Mouse (Mus musculus): ENCODE results near the gene Hspe1. TPM values are rescaled to one million over a fixed set of nuclear protein-coding genes. Genes with fewer than 3 reads are reported as not detected.

Hspe1 gene
- polyA plus RNA-seq, 2 experiments, result 288 to 381 TPM

DNA sequence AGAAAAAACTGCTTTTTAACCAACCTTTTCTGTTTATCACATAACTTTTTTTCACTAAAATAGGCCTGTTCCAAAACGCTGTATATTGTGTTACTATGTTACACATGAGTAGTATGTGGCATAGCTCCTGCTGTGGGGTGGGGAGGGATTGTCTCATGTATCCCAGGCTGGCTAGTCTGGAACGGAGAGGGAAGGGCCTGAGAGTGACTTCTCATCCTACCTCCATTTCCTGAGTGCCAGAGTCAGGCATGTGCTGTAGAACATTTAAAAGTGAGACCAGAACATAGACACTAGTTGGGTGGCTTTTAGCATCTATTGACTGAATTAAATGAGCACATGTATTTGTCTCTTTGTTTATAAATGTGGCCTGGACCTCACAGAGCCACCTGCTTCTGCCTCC is 45.2 kb downstream of the Hspe1 start:
- no peak for TF ChIP-seq POLR2A (IDR thresholded peaks at IDR 0.05; ENCODE audit: borderline replicate concordance, extremely low read depth, insufficient read depth, insufficient read length)
- Histone ChIP-seq H3K4me2 (replicated peaks; ENCODE audit: low read depth, low read length, severe bottlenecking) (no peak overlapping the region), H3K9me3 (ENCODE audit: control insufficient read depth, low read length) (no peaks in the 10 kb centered on the region), H3K4me3 (replicated peaks; ENCODE audit: low read length) (no peak overlapping the region), H3K4me1 (ENCODE audit: control insufficient read depth, insufficient read depth, low read length) (peaks cover 12% of the 10 kb centered on the region), H3K27me3 (ENCODE audit: control insufficient read depth, insufficient read depth, low read length) (no peaks in the 10 kb centered on the region), H3K9ac (ENCODE audit: low read depth, low read length, severe bottlenecking) (no peak overlapping the region), H3K36me3 (ENCODE audit: control insufficient read depth, insufficient read depth, low read length) (peaks cover 19% of the 10 kb centered on the region), H3K27ac (replicated peaks; ENCODE audit: low read depth, low read length) (no peak overlapping the region)
- DNase-seq (ENCODE audit: low spot score) (no peak), ATAC-seq (ENCODE audit: low FRiP score, low read depth) (no peak)
- WGBS, result 54% methylated on average over 2 of the region's 2 CpGs

DNA sequence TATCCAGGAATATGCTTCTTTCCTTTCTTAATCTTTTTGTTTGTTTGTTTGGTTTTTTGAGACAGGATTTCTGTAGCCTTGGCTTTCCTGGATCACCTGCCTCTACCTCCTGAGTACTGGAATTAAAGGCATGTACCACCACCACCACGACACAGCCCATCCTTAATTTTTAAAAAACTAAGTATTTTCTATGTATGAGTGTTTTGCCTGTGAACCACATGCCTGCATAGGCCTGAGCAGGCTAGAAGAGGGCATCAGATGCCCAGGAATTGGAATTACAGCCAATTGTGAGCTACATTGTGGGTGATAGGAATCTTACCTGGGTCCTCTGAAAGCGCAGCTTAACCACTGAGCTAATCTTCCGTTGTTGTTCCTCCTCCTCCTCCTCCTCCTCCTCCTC is 46.4 kb downstream of the Hspe1 start:
- Histone ChIP-seq H3K4me3 (replicated peaks; ENCODE audit: low read length) (no peak overlapping the region), H3K9ac (ENCODE audit: low read depth, low read length, severe bottlenecking) (no peak overlapping the region), H3K27me3 (ENCODE audit: control insufficient read depth, insufficient read depth, low read length) (no peaks in the 10 kb centered on the region), H3K9me3 (ENCODE audit: control insufficient read depth, low read length) (no peaks in the 10 kb centered on the region), H3K4me2 (replicated peaks; ENCODE audit: low read depth, low read length, severe bottlenecking) (no peak overlapping the region), H3K27ac (replicated peaks; ENCODE audit: low read depth, low read length) (no peak overlapping the region), H3K36me3 (ENCODE audit: control insufficient read depth, insufficient read depth, low read length) (peaks cover 20% of the 10 kb centered on the region), H3K4me1 (ENCODE audit: control insufficient read depth, insufficient read depth, low read length) (peaks cover 12% of the 10 kb centered on the region)
- ATAC-seq (ENCODE audit: low FRiP score, low read depth) (no peak), DNase-seq (ENCODE audit: low spot score) (no peak)
- WGBS, result 94% methylated on average over 3 of the region's 3 CpGs
- TF ChIP-seq POLR2A (IDR thresholded peaks at IDR 0.05; ENCODE audit: borderline replicate concordance, extremely low read depth, insufficient read depth, insufficient read length), result no peak

GRCm38 (mm10) chr1:55135846-55136245 is 47.9 kb downstream of the Hspe1 start:
- Histone ChIP-seq H3K4me1 (ENCODE audit: control insufficient read depth, insufficient read depth, low read length) (peaks cover 10% of the 10 kb centered on the region), H3K27ac (replicated peaks; ENCODE audit: low read depth, low read length) (no peak overlapping the region), H3K4me3 (replicated peaks; ENCODE audit: low read length) (no peak overlapping the region), H3K27me3 (ENCODE audit: control insufficient read depth, insufficient read depth, low read length) (no peaks in the 10 kb centered on the region), H3K9ac (ENCODE audit: low read depth, low read length, severe bottlenecking) (no peak overlapping the region), H3K9me3 (ENCODE audit: control insufficient read depth, low read length) (no peaks in the 10 kb centered on the region), H3K4me2 (replicated peaks; ENCODE audit: low read depth, low read length, severe bottlenecking) (no peak overlapping the region), H3K36me3 (ENCODE audit: control insufficient read depth, insufficient read depth, low read length) (peaks cover 30% of the 10 kb centered on the region)
- ATAC-seq (ENCODE audit: low FRiP score, low read depth) (no peak), DNase-seq (ENCODE audit: low spot score) (no peak)
- TF ChIP-seq POLR2A (IDR thresholded peaks at IDR 0.05; ENCODE audit: borderline replicate concordance, extremely low read depth, insufficient read depth, insufficient read length), result no peak
- 93% methylated on average over 1 of the region's 1 CpGs for WGBS

Other genes starting within 250 kb of the Hspe1 start
- gene Ankrd44, start 161.7 kb upstream of the Hspe1 start, polyA plus RNA-seq (2012; rRNA removed), result 38.8 and 43.8 TPM in 2 replicates
- 23.5 and 27.7 TPM in 2 replicates for gene Ankrd44, start 161.7 kb upstream of the Hspe1 start, polyA plus RNA-seq (2014; fragmentation: Nextera tagmentation; extraction: Ambion mirVana)
- gene Sf3b1, start 60.7 kb upstream of the Hspe1 start, polyA plus RNA-seq (2012; rRNA removed), result 181 and 211 TPM in 2 replicates
- 313 and 324 TPM in 2 replicates for gene Sf3b1, start 60.7 kb upstream of the Hspe1 start, polyA plus RNA-seq (2014; fragmentation: Nextera tagmentation; extraction: Ambion mirVana)
- 12.2 and 13.0 TPM in 2 replicates for gene Coq10b, start 35.4 kb upstream of the Hspe1 start, polyA plus RNA-seq (2012; rRNA removed)
- 19.1 and 21.2 TPM in 2 replicates for gene Coq10b, start 35.4 kb upstream of the Hspe1 start, polyA plus RNA-seq (2014; fragmentation: Nextera tagmentation; extraction: Ambion mirVana)
- 98.9 and 161 TPM in 2 replicates for gene Hspd1, start 111 bp downstream of the Hspe1 start, polyA plus RNA-seq (2012; rRNA removed)
- gene Hspd1, start 111 bp downstream of the Hspe1 start, polyA plus RNA-seq (2014; fragmentation: Nextera tagmentation; extraction: Ambion mirVana), result 231 and 252 TPM in 2 replicates
- 37.0 and 43.4 TPM in 2 replicates for gene Mob4, start 43.1 kb downstream of the Hspe1 start, polyA plus RNA-seq (2012; rRNA removed)
- 120 and 129 TPM in 2 replicates for gene Mob4, start 43.1 kb downstream of the Hspe1 start, polyA plus RNA-seq (2014; fragmentation: Nextera tagmentation; extraction: Ambion mirVana)
- gene Rftn2, start 138.7 kb downstream of the Hspe1 start, polyA plus RNA-seq (2012; rRNA removed), result 22.9 and 24.3 TPM in 2 replicates
- gene Rftn2, start 138.7 kb downstream of the Hspe1 start, polyA plus RNA-seq (2014; fragmentation: Nextera tagmentation; extraction: Ambion mirVana), result 27.0 and 29.6 TPM in 2 replicates
- gene Mars2, start 149.0 kb downstream of the Hspe1 start, polyA plus RNA-seq (2012; rRNA removed), result 2.4 TPM in 2 replicates
- gene Mars2, start 149.0 kb downstream of the Hspe1 start, polyA plus RNA-seq (2014; fragmentation: Nextera tagmentation; extraction: Ambion mirVana), result 2.3 and 2.9 TPM in 2 replicates

Data from limb, embryonic 14.5 days (tissue).